Mouse (Mus musculus) heart, embryonic 13.5 days (tissue): ENCODE measurements around the gene Leng9. TPM values are rescaled to one million over a fixed set of nuclear protein-coding genes. Genes with fewer than 3 reads are reported as not detected.

Experiments used
- ATAC-seq: fragments of 200-750 bp; cut with Nextera tagmentation; 2 replicates; pipeline ENCODE4 v1.8.0; 2017; ENCODE audit warnings: moderate TSS enrichment; ENCODE audit not compliant: insufficient number of reproducible peaks, low FRiP score, low TSS enrichment; ENCODE audit errors: extremely low read depth
- H3K27ac ChIP-seq: fragments of 300-500 bp; sonication (generic); replicated peaks from 2 replicates; pipeline ENCODE4 v1.5.1; 2015; ENCODE audit warnings: moderate library complexity, mild to moderate bottlenecking, inconsistent platforms
- H3K27me3 ChIP-seq: fragments of 300-500 bp; sonication (generic); replicated peaks from 2 replicates; pipeline ENCODE4 v1.6.1; 2015; ENCODE audit warnings: mild to moderate bottlenecking, inconsistent platforms
- H3K36me3 ChIP-seq: fragments of 300-500 bp; sonication (generic); 2 replicates; pipeline ENCODE4 v1.6.1; 2015; ENCODE audit warnings: mild to moderate bottlenecking, inconsistent platforms
- H3K4me1 ChIP-seq: fragments of 300-500 bp; sonication (generic); 2 replicates; pipeline ENCODE4 v1.6.1; 2015; ENCODE audit warnings: inconsistent platforms
- H3K4me2 ChIP-seq: fragments of 300-500 bp; sonication (generic); 2 replicates; pipeline ENCODE4 v1.6.1; 2015; ENCODE audit warnings: inconsistent platforms, mild to moderate bottlenecking, moderate library complexity
- H3K4me3 ChIP-seq: fragments of 300-500 bp; sonication (generic); 2 replicates; pipeline ENCODE4 v1.5.1; 2015; ENCODE audit warnings: moderate library complexity, mild to moderate bottlenecking, inconsistent platforms
- H3K9ac ChIP-seq: fragments of 300-500 bp; sonication (generic); 2 replicates; pipeline ENCODE4 v1.6.1; 2015; ENCODE audit warnings: inconsistent platforms, mild to moderate bottlenecking, moderate library complexity
- H3K9me3 ChIP-seq: fragments of 300-500 bp; sonication (generic); 2 replicates; pipeline ENCODE4 v1.6.1; 2016; ENCODE audit warnings: inconsistent platforms
- WGBS: fragments of 180-500 bp; shearing (Covaris S2); methylation state at CpG from one replicate; pipeline ENCODE4 v1.1.7; 2015; ENCODE audit warnings: mixed read lengths; 5-methylcytosine and 5-hydroxymethylcytosine counted together
- polyA plus RNA-seq: library from polyadenylated mRNA; unstranded; fragments of >200 nt; fragmentation: Nextera tagmentation; extraction: Ambion mirVana; gene quantifications from 2 replicates; pipeline ENCODE4 v1.2.1, GENCODE M21; 2015

Gene Leng9
- polyA plus RNA-seq, 1 experiment from 2014 or later, result 2.0 TPM

DNA sequence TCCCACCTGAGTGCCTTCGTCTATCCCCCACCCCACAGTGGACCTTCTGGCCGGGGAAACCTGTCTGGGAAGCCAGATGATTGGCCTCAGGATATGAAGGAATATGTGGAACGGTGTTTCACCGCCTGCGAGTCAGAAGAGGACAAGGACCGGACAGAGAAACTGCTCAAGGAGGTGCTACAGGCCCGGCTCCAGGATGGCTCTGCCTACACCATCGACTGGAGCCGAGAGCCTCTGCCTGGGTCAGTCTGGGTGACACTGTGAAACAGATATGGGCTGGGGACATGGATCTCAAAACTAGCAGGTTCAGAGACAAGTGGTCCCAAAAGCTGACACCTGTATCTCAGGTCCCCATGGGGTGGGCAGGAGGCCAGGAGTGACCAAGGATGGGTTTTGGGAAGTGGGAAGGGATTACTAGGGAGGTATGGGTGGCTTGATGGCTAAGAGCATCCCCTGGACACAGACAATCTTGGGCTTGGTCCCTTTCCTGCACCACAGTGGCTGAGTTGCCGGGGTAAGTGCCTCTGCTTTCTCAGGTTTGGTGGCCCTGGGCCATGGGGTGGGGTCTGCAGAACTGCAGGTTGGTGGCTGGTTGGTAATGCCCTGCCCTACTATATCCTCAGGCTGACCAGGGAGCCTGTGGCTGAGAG lies 7.3 kb downstream of the Leng9 start:
- Histone ChIP-seq H3K4me2 (no peak overlapping the region), H3K9me3 (no peaks in the 10 kb centered on the region), H3K36me3 (peaks cover 99% of the 10 kb centered on the region), H3K27me3 (no peaks in the 10 kb centered on the region), H3K4me3 (no peak overlapping the region), H3K27ac (no peak overlapping the region), H3K4me1 (peaks cover 14% of the 10 kb centered on the region), H3K9ac (no peak overlapping the region)
- no peak for ATAC-seq
- whole genome bisulfite sequencing, result 89% methylated on average over 10 of the region's 10 CpGs

DNA sequence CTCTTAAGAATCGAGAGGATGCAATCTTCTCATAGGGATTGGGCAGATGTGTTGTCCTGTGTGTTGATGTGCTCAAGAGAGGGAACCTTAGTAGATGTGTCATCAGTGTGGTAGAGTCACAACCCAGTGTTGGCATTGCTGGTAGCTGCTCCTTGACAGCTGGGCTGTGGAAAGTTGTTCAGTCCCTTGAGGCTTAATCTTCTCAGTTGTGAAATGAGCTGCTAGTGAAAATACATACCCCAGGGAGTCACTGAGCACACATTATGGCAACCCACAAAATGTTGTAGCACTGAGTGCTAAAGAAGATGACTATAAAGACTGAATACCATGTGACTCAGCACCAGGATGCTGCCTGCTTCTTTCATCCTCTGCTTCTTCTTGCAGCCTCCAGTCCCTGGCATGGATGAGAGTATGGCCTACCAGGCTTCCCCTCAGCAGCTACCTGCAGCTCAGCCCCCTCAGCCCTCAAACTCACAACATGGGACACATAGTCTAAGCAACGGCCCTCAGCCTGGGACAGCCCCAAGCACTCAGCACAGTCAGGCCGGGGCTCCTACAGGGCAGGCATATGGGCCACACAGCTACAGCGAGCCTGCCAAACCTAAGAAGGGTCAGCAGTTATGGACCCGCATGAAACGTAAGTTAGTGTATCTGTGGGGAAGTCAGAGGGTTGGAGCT lies 8.4 kb downstream of the Leng9 start:
- no peak for ATAC-seq
- Histone ChIP-seq H3K9ac (no peak overlapping the region), H3K9me3 (no peaks in the 10 kb centered on the region), H3K27me3 (no peaks in the 10 kb centered on the region), H3K4me3 (no peak overlapping the region), H3K4me2 (no peak overlapping the region), H3K36me3 (peaks cover 88% of the 10 kb centered on the region), H3K4me1 (peaks cover 13% of the 10 kb centered on the region), H3K27ac (no peak overlapping the region)
- WGBS, result 87% methylated on average over 6 of the region's 6 CpGs

DNA sequence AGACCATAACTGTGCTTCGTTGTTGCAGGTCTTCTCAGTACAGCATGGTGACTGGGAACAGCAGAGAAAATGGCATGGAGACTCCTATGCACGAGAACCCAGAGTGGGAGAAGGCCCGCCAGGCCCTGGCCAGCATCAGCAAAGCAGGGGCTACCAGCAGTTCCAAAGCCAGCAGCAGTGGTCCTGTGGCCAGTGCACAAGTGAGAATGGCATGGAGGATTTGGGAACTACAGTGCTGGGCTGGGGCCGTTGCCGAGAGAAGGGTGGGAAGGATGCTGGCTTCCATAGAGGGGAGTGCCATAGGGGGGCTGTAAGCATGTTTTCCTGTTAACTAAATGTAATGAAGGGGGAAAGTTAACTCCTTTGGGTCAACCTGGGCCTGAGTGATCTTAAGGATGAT lies 10.8 kb downstream of the Leng9 start:
- Histone ChIP-seq H3K4me1 (peaks cover 17% of the 10 kb centered on the region), H3K27me3 (no peaks in the 10 kb centered on the region), H3K9me3 (no peaks in the 10 kb centered on the region), H3K4me3 (no peak overlapping the region), H3K4me2 (no peak overlapping the region), H3K27ac (no peak overlapping the region), H3K9ac (no peak overlapping the region), H3K36me3 (peaks cover 64% of the 10 kb centered on the region)
- no peak for ATAC-seq
- WGBS, result 93% methylated on average over 5 of the region's 5 CpGs

DNA sequence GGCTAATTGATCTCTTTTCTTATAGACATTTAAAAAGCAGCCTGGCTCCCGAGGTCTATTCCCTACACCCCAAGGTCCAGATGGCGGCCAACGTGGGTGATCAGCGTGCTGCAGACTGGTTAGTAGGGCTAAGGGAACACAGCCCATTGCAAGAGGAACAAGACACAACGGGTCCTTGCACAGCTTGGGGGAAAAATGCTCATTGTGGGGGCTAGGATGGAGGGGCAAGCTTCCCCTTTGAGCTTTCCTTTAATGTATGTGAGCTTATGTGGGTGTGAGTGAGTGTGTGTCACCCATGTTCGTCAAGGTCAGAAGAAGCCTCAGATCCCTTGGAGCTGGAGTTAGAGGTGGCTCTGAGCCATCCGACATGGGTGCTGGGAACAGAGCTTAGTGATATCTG lies 11.5 kb downstream of the Leng9 start:
- H3K4me1 ChIP-seq, result peaks cover 17% of the 10 kb centered on the region
- no peak overlapping the region for H3K4me3 ChIP-seq
- no peak for ATAC-seq
- H3K9ac ChIP-seq, result 0 out of 2 replicates have a peak overlapping the region, but pooled peaks have one; percentile 94
- H3K27me3 ChIP-seq, result no peaks in the 10 kb centered on the region
- no peak overlapping the region for H3K27ac ChIP-seq
- peaks cover 56% of the 10 kb centered on the region for H3K36me3 ChIP-seq
- WGBS, result 90% methylated on average over 7 of the region's 7 CpGs
- H3K4me2 ChIP-seq, result 0 out of 2 replicates have a peak overlapping the region, but pooled peaks have one; percentile 93
- no peaks in the 10 kb centered on the region for H3K9me3 ChIP-seq

DNA sequence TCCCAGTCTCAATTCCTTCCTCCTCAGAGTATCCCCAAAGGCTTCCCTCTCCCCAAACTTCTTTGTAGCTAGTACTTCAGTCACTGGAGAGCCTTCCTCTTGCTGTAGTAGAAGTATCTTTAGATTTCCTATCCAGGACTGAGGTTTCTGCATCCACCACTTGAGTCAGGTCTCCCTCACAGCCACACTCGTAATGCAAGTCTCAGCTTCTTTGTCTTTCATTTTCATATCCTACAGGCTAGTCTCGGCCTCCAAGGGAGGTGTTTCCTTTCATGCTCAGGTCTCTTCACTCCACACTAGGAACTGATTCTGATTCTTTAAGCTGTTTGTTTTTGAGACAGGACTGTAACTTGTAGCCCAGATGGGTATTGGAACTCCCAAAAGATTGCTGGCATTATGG lies 12.0 kb downstream of the Leng9 start:
- H3K9me3 ChIP-seq, result no peaks in the 10 kb centered on the region
- H3K4me2 ChIP-seq, result peak overlapping the region; percentile 93
- WGBS, result 89% methylated on average over 2 of the region's 2 CpGs
- H3K27me3 ChIP-seq, result no peaks in the 10 kb centered on the region
- H3K9ac ChIP-seq, result peak overlapping the region; percentile 94
- H3K4me3 ChIP-seq, result peak overlapping the region; percentile 96
- H3K27ac ChIP-seq, result no peak overlapping the region
- peaks cover 17% of the 10 kb centered on the region for H3K4me1 ChIP-seq
- ATAC-seq, result no peak
- H3K36me3 ChIP-seq, result peaks cover 51% of the 10 kb centered on the region

DNA sequence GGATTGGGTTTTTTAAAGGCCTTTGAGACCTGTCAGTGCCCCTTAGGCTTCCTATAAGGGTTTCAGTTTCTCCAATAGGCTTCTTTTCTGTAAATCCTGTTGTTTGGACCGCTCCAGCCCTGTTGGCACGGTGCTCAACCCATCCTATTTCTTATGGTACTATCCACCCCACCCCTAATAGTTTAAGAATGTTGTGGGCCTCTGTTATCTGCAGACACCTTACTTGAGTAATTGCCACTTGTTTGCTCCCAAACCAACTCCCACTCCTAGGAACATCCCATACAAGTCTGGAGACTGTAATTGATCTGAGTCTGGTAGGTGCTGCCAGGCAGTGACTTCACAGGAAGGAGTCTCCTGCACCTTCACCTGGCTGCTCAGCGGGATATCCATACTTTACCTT lies 12.4 kb downstream of the Leng9 start:
- Histone ChIP-seq H3K4me3 (peak overlapping the region; percentile 96), H3K9ac (peak overlapping the region; percentile 94), H3K36me3 (peaks cover 47% of the 10 kb centered on the region), H3K4me1 (peaks cover 17% of the 10 kb centered on the region), H3K27ac (peak overlapping the region; percentile 94), H3K4me2 (peak overlapping the region; percentile 93), H3K27me3 (no peaks in the 10 kb centered on the region), H3K9me3 (no peaks in the 10 kb centered on the region)
- no peak for ATAC-seq
- 45% methylated on average over 3 of the region's 3 CpGs for WGBS

DNA sequence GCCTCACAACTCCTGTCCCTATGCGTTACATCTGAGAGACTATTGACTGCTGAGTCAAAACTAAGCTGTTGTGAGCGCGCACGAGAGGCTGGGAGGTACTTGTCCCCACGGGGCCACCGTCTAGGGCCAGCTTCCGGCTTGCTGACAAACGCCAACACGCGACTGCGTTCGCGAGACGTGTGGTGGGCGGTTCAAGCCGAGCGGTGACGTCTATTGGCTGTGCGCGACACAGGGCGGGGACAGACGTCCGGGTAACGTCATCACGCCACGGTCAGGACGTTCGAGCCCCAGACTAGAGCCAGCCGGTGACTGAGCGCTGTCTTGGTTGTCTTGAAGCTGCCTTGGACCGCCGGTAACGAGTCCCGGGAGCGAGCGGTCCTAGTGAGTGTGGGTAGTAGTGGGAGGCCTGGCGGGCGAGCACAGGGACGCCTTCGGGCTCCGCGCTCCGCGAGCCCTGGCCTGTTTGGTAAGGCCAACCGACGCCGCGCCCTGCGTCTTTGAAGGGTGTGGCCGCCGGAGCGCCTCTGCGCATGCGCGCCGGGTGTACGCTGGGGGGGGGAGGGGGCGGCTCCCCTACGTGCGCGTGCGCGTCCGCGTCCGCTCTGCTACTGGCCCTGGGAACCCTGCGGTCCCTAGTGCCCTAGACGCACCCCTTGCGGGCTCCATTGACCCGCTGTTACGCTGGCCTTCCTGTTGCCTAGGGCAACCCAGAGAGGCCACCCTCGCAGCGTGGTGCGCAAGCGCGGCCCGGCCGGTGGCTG lies 13.2 kb downstream of the Leng9 start, which contains the start of gene Leng8:
Gene Leng8 (plus strand): TSS at position 269 of the 761 bp plus-strand sequence.
- H3K4me3 ChIP-seq, result peak within 1 kb of the TSS; percentile 96
- ATAC-seq, result peak; percentile 99
- H3K27me3 ChIP-seq, result no peaks in the 10 kb centered on the region
- peaks cover 17% of the 10 kb centered on the region for H3K4me1 ChIP-seq
- peak within 1 kb of the TSS; percentile 94 for H3K9ac ChIP-seq
- H3K36me3 ChIP-seq, result peaks cover 39% of the 10 kb centered on the region
- under 1% methylated on average over 77 of the region's 78 CpGs for WGBS
- H3K4me2 ChIP-seq, result peak within 1 kb of the TSS; percentile 93
- H3K9me3 ChIP-seq, result no peaks in the 10 kb centered on the region
- H3K27ac ChIP-seq, result peak within 1 kb of the TSS; percentile 94

DNA sequence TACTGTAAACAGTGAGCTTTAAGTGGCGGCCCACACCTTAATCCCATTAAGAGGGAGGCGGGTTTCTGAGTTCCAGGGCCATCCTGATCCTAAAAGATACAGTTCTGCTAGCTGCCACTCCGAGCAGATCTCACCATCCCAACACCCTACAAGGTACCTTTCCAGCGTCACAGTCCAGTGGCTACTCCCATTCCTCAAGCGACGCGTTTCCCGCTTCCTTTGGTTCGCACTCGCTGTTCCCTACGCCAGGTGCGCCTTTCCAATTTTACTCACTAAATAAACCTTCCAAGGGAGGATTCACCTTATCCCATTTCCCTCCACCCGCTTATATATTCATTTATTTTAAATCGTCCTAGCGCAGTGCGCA lies 13.8 kb downstream of the Leng9 start:
- no peak for ATAC-seq
- WGBS, result 1% methylated on average over 16 of the region's 16 CpGs

DNA sequence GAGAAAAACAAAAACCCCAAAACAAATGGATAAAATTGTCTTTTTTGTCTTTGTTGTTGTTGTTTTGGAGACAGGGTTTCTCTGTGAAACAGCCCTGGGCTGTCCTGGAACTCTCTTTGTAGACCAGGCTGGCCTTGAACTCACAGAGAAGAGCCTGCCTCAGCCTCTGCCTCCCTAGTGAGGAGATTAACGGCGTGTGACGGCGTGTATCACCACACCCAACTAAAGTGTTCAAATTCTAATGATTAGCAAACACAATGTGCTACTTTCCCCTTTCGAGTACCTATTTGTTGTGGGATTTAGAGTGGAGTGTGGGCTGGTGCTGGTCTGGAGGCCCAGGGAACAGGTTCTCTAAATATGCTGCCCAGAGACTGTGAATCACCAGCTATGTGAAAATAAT lies 15.3 kb downstream of the Leng9 start:
- H3K4me1 ChIP-seq, result peaks cover 25% of the 10 kb centered on the region
- H3K27me3 ChIP-seq, result no peaks in the 10 kb centered on the region
- peaks cover 19% of the 10 kb centered on the region for H3K36me3 ChIP-seq
- H3K4me2 ChIP-seq, result no peak overlapping the region
- H3K27ac ChIP-seq, result no peak overlapping the region
- WGBS, result 79% methylated on average over 5 of the region's 5 CpGs
- no peak for ATAC-seq
- no peak overlapping the region for H3K4me3 ChIP-seq
- no peaks in the 10 kb centered on the region for H3K9me3 ChIP-seq
- H3K9ac ChIP-seq, result no peak overlapping the region

More for the DNA sequence above, 13.8 kb downstream of the Leng9 start:
- peak overlapping the region; percentile 96 for H3K4me3 ChIP-seq
- peak overlapping the region; percentile 88 for H3K9ac ChIP-seq
- H3K36me3 ChIP-seq, result peaks cover 34% of the 10 kb centered on the region
- peaks cover 20% of the 10 kb centered on the region for H3K4me1 ChIP-seq
- no peaks in the 10 kb centered on the region for H3K9me3 ChIP-seq
- H3K27ac ChIP-seq, result peak overlapping the region; percentile 75
- no peaks in the 10 kb centered on the region for H3K27me3 ChIP-seq
- H3K4me2 ChIP-seq, result peak overlapping the region; percentile 92

DNA sequence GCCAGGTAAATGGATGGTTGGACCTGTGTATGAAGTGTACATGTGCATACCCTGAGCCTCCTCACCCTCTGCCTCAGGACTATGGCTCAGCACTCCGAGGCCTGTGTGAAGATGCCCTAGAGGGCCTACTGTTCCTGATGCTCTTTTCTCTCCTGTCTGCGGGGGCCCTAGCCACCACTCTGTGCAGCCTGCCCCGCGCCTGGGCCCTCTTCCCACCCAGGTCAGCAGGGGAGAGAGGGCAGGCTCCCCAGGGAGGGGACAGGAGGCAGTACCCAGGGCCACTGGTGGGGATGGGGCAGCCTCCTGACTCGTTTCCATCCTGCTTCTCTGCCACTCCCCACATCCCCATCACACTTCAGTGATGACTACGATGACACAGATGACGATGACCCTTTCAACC lies 17.2 kb downstream of the Leng9 start:
- H3K27me3 ChIP-seq, result no peaks in the 10 kb centered on the region
- H3K27ac ChIP-seq, result no peak overlapping the region
- peaks cover 20% of the 10 kb centered on the region for H3K4me1 ChIP-seq
- H3K4me2 ChIP-seq, result no peak overlapping the region
- H3K9me3 ChIP-seq, result no peaks in the 10 kb centered on the region
- 81% methylated on average over 6 of the region's 7 CpGs for WGBS
- no peak overlapping the region for H3K9ac ChIP-seq
- no peak for ATAC-seq
- no peaks in the 10 kb centered on the region; the same call in 1 of the 2 replicates for H3K36me3 ChIP-seq
- H3K4me3 ChIP-seq, result no peak overlapping the region

DNA sequence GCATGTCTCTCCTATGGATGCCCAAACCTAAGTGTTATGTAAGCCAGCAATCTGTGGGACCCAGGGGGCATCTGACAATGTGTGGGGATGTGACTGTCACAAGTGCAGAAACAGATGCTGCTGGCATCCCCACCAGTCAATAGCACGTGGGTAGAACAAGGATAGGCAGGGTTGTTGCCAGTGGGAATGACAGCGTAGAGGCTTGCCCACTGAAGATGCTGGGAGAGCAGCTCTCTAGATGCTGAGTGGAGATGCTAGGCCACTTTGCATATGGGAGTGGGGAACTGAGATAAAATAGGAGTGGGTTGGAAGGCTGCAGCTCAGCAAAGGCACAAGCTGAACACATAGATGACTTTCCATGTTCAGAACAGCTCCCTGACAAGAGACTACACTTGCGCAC lies 17.6 kb downstream of the Leng9 start:
- Histone ChIP-seq H3K36me3 (no peaks in the 10 kb centered on the region), H3K27me3 (no peaks in the 10 kb centered on the region), H3K9ac (no peak overlapping the region), H3K9me3 (no peaks in the 10 kb centered on the region), H3K4me3 (no peak overlapping the region), H3K4me2 (no peak overlapping the region), H3K27ac (no peak overlapping the region), H3K4me1 (peaks cover 16% of the 10 kb centered on the region)
- ATAC-seq, result no peak
- 84% methylated on average over 3 of the region's 3 CpGs for WGBS
